Mouse (Mus musculus) layer of hippocampus, postnatal 10 days (tissue): ENCODE results near the gene Mmp8. TPM values are rescaled to one million over a fixed set of nuclear protein-coding genes. Genes with fewer than 3 reads are reported as not detected.
A peak's percentile ranks its signal among the peaks of the same experiment; 100 is the strongest.

Source experiments
- DNase-seq, 2 experiments: peaks; one replicate each; pipeline ENCODE4 v3.0.0; 2021; ENCODE audit warnings: low spot score in 2 of 2
- long read RNA-seq: library from polyadenylated mRNA; stranded (forward); transcript quantifications from one replicate; pipeline ENCODE4 v2.0.0, GENCODE M21; 2023
- total RNA-seq, 2 experiments: library from RNA; stranded (reverse); gene quantifications; 2 replicates each; pipeline ENCODE4 v1.2.3; 2021

Gene Mmp8
- not detected for total RNA-seq
- long read RNA-seq, result 0 reads

DNA sequence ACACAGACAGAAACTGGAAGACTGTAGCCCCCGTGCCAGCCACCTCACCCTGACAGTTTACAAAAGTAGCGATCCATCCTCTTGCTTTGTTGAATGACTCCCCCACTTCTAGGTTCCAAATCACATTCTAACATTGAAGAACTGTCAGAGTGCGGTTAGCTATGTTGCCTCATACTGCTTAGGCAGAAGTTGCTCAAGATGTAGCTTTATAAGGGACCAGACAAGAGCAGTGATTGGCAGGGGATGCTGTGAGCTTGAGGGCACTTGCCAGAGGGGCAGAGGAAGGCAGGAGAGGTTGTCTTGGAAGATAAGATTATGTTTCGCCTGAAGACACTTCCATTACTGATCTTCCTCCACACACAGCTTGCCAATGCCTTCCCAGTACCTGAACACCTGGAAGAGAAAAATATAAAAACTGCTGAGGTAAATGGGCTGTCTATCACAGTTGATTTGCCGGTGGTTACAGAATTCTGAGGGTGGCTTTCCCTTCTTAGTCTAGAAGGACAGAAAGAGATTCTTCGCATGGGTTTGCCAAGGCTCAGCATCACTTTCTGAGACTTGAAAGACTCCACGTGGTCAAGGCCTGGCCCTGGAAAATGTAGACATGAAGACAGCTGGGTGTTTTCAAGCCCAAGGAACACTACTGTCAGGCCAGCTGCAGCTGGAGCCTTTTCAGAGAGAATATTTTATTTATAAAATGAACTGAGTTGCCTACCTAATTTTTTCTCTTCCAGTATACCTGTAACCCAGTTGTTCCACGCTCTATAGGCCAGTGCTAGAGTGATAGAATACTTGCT lies at the start of gene Mmp8:
TSS of gene Mmp8 (plus strand) at position 236 of the 797 bp plus-strand sequence.
- no peak for DNase-seq

DNA sequence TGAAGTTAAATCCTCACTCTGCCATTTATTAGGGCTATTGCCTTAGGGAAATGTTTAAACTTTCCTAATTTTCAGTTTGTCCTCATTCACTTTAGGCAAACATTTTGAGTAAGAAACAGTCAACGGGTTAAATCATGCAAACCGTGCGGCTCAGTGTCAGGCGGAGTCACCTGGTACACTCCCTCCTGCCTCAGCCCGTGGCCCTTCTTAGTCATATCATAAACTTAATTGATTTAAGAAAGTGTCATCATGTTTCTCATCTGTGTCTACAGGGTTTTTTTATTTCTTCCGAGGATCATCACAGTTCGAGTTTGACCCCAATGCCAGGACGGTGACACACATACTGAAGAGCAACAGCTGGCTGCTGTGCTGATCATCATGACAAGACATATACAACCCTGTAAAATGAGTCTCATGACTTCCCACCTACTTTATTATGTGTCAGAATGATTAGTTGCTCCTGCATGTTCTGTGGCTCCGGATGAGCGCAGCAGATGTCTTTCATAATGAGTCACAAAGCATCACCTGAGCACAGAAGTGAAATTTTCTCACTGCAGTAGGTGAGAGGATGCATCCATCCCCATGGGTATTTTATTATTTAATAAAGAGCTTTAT lies 48.5 kb upstream of the Mmp8 start:
- no peak for DNase-seq

DNA sequence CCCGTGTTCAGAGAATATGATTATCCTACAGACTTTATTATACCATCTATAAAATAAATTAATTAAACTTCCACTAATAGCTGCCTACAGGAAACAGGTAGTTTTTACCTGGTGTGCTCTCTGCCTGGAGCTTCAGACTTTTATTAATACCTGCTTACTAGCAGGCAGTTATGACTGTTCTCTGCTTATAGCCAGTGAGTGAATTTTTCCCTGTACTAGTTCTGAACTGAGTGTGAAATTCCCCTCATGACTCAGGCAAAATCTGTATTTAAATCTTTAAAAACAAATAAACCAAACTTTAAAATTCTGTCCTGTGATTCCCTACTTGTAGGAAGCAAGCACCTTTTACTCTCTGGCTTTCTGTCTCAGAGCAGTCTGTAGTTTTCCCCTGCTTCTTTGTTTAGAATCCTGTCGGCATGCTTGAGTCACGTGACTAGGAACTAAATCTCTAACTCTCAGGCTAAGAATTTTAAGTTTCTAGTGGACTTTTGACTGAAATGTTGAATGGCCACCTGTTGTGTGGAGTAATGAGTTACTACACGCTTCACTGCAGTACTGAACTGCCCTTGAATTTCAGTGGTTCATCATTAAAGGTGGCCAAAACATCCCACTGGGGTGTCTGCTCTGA lies 40.2 kb upstream of the Mmp8 start:
- DNase-seq, result no peak

DNA sequence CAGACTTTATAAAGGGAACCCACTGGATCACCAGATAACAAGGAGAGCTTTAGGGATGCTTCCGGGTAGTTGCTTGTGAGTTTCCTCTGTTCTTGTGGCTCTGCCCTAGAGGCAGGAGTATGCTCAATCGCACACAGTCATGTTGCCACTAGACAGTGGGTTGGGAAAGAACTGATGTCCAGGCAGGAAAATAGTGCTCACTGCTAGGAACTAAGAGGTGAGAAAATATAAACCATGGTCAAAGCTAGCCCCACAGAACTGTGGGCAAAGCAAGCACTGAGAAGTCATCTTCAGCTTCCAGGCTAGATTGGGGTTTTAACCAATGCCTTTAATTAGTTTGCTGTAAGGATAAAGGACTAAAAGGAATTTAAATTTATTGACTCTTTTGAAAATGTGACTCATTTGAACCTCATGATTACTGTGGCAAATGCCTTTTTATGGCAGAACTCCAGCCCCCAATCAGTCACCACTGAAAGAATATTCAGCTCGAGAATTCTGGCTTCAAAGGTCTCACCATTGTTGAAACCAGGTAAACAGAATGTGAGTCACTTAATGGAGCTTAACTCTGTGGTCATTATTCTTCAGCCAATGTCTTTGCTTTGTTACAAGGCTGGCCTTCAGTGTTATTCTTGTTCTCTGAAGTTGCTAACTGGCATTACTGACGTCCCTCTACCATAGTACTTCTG lies 31.9 kb upstream of the Mmp8 start:
- DNase-seq, result no peak

DNA sequence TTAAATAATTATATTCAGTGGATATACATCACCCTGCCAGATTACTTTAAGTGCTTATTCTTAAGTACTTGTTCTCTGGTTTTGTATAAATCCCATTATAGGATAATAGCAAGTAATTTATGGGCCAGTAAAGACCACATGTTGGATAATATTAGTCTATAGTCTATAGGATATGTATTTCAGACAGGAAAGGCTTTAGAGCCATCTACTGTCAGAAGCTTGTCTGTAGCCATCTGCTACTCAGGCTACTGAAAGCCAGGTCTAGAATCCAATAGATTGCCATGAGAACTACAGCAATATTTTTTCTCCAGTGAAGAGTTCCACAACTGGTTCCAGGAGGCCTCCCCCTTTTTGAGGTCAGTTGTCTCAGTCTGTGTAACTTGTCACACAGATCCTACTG lies 15.5 kb upstream of the Mmp8 start:
- DNase-seq, result no peak

DNA sequence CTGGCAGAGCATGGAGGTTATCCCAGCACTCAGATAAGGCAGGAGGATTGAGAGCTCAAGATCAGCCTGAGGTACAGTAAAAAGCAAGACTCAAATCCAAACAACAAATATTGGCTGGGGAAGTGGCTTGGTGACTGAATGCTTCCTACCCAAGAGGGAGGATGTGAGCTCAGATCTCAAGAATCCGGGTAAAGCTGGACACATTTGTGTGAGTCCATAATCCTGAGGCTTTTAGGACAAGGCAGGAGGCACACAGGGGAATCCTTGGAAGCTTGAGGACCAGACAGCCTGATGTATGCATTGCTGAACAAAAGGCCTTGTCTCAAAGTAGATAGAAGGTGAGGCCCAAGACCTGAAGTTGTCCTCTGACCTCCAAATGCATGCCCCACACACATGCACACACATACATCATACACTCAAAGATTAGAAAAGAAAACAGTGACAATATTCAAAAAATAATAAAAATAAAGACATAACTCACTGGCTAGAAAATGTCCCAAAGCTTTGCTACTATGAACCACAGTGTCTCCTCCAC lies 13.3 kb upstream of the Mmp8 start:
- no peak for DNase-seq

DNA sequence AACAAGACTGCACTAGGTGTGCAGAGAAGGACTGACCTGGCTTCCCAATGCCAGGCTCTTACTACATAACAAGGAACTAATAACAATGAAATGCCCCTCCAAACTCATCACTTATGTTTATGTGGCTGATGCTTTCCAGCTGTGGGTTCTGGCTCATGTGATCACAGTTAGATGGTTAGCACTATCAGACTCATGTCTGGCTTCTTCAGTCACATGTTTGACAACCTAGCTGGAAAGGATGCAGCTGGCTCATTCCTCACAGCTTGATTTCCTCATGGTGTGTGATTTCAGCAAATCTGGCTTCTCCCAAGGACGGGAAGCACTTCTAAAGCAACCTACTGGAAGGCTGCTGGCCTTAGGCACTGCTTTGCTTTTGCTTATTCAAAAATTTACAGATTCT lies 12.8 kb upstream of the Mmp8 start:
- no peak for DNase-seq

DNA sequence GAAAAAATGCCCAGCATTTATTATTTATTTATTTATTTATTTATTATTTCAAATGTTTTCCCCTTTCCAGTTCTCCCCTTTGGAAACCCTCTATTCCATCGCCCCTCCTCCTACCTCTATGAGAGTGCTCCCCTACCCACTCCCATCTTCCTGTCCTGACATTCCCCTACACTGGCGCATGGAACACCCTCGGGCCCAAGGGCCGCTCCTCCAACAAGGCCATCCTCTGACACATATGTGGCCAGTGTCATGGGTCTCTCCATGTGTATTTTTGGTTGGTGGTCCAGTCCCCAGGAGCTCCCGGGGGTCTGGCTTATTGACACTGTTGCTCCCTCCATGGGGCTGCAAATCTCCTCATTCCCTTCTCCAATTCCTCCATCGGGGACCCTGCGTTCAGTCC lies 12.3 kb upstream of the Mmp8 start:
- DNase-seq, result no peak

DNA sequence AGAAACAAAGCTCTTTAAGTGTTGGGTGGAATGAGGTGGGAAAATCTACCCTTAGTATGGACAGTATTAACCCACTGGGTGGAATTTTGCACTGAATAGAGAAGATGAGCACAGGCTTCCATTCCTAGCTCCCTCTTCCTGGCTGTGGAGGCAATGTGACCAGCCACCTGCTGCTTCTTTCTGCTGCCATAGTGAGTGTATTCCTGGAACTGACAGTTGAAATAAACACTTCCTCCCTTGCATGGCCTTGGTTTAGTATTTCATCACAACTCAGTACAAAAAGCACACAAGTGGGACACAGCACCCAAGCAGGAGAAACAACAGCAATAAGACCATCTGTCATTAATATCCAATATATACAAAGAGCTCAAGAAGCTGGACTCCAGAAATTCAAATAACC lies 6.3 kb upstream of the Mmp8 start:
- DNase-seq, result no peak

DNA sequence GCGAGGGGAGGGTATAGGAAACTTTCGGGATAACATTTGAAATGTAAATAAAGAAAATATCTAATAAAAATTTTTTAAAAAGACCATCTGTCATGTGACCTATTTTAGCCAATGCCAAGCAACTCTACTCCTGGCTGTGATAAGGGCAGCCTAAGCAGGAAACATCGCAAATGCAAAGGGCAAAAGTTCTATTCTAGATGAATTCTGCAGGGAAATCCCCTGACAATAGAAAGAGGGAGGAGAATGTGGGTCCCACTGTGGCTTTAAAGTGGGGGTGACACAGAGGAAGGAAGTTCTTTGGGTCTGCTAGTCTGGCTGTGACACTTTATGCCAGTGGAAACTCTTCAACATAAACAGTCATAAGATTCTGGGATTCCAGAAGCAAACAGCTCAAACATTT lies 4.7 kb upstream of the Mmp8 start:
- DNase-seq, result no peak

DNA sequence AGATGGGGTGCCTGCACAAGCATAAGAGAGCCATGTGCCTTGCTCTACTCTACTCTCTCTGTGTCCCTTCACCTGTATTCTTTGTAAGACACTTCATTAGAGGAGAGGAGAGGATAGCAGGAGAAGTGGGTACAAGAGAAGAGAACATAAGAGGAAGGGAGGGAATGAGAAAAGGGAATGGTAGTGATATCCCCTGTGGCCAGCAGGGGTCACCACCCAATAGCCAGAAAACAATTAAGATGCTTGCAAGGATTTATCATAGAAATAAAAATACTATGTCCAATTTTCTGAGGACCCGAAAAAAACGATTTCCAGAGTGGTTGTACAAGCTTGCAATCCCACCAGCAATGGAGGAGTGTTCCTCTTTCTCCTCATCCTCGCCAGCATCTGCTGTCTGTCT lies 3.9 kb upstream of the Mmp8 start:
- DNase-seq, result peak; percentile 13 to 17

DNA sequence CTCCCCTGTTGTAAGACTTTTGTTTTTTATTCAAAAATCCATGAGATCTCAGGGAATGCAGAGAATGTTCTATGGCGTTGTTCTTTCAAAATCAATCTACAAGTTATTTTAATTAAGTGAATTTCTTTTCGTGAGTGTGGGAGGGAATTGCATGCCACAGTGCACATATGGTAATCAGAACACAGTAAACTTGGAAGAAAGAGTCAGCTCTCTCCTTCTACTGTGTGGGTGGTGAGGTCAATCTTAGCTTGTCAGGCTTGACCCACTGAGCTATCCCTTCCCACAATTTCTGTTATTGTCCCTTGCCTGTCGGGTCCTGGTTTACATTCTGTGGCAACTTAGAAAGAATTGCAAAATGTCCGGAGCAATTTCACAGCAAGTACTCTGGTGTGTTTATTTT lies 1.8 kb downstream of the Mmp8 start:
- DNase-seq, result no peak

DNA sequence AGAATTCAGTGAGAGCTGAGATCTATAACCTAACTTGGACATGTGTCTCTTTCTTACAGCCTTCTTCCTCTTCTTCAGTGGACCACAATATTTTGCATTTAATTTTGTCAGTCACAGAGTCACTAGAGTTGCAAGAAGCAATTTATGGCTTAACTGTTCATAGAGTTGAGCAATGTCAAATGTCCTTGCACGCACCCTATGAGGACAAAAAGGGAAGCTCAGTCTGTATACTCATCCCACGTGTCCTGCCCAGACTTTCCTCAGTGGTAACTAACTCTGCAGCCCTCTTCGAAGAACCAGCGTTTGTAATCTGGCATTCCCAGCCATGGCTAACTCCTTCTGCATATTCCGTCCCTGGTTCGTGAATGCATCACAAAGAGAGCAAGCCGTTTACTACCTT lies 9.1 kb downstream of the Mmp8 start:
- no peak for DNase-seq

DNA sequence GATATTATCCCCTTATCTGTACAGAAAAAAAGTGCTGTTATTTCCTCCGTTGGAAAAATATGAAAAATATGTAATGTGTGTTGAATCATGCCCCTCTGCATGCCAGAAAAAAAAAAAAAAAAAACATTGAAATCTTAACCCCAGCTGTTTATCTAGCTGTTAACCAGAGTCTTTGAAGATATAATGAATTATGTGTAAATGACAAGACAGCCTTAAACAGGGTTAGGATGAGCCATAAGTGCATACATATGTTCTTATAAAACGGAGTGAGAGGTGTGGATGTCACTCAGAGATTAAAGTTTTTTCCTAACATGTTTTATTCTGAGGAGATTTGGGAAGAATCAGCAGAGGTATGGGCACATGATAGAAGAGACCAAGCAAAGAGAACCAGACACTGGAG lies 9.7 kb downstream of the Mmp8 start:
- DNase-seq, result no peak

DNA sequence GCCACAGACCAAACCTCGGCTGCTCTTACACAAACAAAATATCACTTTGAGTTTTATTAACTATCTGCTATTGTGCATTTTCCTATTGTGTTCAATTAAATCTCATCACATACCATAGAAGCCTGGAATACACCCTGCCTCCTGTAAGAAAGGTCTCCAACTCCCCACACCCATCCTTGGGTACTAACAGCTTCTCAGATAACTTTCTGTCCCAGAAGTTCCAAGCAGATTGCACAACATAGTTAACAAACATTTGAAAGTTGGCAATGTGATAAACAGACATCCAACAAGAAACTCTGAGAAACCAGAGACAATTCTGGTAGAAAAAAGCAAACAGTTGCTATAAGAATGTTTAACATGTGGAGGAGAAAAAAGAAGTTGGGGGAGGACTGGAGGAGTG lies 12.2 kb downstream of the Mmp8 start:
- no peak for DNase-seq

DNA sequence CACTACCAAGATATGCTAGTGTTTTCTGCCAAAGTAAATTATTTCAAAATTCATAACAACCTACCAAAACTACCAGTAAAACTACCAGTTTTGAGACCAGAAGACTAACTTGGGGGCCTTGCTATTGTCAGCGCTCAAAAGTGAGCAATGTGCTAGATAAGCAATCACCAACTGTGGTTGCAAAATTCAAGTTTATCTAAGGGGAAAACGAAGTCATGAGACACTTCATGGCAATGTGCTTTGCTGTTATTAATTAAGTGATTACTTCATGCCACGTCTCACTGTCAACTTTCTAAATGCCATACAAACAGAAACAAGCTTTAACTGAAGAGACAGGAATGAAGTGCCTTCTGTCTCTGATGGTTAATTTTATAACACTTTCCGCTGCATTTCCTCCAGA lies 12.9 kb downstream of the Mmp8 start, which contains the start of gene Mmp27:
TSS of gene Mmp27 (plus strand) at position 235 of the 400 bp plus-strand sequence.
- DNase-seq, result no peak

DNA sequence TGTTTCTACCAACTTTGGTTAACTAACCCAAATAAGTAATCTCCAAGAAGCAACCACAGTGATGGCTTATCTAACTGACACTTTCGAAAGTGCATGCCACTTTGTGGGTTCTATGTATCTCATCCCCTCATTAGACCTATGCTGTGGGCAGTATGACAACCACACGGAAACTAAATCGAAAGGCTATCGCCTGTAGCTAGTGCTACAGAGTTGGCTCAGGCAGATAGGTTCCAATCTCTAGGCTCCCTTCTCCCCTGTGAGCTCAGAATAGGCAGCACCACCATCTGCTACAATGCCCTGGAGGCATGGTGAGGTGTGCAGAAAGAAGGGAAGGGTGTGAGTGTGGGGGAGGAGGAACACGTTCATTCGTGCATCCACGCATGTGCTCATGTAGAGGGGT lies 13.9 kb downstream of the Mmp8 start:
- no peak for DNase-seq

DNA sequence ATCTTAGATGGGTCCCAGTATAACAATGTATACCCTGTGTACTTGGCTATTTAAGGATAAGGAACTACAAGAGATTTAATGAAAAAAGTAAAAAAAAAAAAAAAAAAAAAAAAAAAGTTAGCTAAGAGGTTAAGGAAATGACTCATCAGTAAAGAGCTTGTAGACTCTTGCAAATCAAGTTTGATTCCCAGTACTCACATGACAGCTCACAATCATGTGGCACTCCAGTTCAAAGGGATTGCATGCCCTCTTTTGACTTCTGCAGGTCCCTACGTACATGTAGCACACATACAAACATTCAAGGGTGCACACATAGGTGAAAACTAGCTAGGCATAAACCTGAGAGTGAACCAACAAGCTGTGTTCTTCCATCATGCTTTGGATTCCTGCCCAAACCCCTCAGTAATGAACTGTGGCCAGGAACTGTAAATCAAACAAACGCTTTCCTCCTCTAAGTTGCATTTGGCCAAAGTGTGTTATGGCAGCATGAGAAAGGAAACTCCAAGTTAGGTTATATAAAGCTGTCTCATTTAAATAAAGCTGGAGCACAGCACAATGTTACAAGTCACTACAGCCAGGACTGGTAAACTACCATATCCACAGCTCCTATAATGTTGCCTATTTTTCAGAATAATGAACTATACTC lies 14.5 kb downstream of the Mmp8 start:
- no peak for DNase-seq

DNA sequence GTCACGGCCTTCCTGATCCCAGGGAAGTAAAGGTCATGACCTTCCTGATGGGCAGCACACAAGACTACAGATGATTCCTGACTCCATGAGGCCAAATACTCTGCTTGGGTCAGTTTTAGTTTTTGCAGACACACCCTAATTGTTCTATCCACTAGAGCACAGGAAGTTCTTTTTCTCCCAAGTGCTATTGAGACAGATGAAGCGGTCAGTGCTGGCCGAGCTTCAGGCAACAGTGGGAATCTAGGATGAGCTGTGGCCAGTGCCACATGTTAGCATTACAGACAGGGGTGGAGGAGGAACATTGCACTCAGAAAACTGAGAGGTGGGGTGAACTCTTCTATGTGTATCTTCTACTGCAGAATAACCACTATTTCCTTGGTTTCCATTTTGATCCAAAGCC lies 17.3 kb downstream of the Mmp8 start:
- DNase-seq, result no peak

DNA sequence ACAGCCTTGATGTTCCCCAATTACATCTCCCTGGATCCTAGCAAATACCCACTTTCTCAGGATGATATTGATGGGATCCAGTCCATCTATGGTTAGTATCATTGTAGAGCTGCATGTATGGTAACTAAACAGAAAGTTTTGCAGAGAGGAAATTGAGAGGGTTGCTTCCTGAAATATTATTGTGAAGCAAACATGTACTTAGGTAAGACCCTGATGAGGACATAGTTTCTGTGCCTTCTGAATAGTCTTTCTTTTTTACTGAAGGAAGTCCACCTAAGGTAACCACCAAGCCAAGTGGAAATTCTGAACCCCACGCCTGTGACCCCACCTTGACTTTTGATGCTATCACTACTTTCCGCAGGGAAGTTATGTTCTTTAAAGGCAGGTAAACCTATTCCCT lies 19.1 kb downstream of the Mmp8 start:
- DNase-seq, result no peak

DNA sequence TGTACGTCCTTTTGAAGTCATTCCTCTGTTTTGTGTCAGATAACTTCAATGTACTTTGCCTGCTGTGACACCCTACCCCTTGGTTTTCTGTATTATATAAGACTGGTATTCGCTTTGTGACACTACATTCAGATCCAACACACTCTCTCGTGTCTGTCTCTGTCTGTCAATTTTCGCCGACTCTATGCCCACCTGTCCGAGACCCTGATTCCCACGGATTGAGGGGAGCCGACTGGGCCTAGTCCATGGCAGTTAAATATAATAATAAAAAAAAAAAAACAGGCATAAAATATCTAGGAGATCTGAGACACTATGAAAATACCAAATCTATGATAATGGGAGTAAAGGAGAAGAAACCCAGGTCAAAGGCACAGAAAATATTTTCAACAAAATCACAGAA lies 31.8 kb downstream of the Mmp8 start:
- DNase-seq, result no peak
